Mouse (Mus musculus) liver, embryonic 14.5 days (tissue): ENCODE measurements around the gene C2cd4c.

ENCODE experiments used
- CTCF ChIP-seq: IDR thresholded peaks from 2 replicates; pipeline ENCODE4 v1.5.1; 2016; ENCODE audit warnings: antibody characterized with exemption, low read depth, control low read depth
- EP300 ChIP-seq: IDR thresholded peaks from 2 replicates; pipeline ENCODE4 v1.6.1; 2016; ENCODE audit warnings: antibody characterized with exemption, low read depth

- no peak for TF ChIP-seq EP300
- no peak for TF ChIP-seq CTCF
Measured at GRCm38 (mm10) chr10:79577376-79577775, 36.4 kb downstream of the C2cd4c start.
